Mouse (Mus musculus) olfactory bulb, adult 2 months (tissue): Measurements from ENCODE around the gene Frmpd3.

Experiments used
- CTCF ChIP-seq: fragments of 200-500 bp; IDR thresholded peaks from 2 replicates; pipeline ENCODE4 v1.5.1; 2012; ENCODE audit warnings: low read depth, mild to moderate bottlenecking, low read length, moderate library complexity; ENCODE audit not compliant: insufficient read depth
- POLR2A ChIP-seq: fragments of 200-500 bp; IDR thresholded peaks from 2 replicates; pipeline ENCODE4 v1.6.1; 2012; ENCODE audit warnings: mild to moderate bottlenecking, low read depth, low read length, moderate library complexity; ENCODE audit not compliant: insufficient read depth

GRCm38 (mm10) chrX:140319131-140319530, 22.9 kb upstream of the Frmpd3 start:
- TF ChIP-seq POLR2A (no peak), CTCF (no peak)
